Mouse (Mus musculus) thymus, adult 2 months (tissue): ENCODE results near the gene Epo. TPM values are rescaled to one million over a fixed set of nuclear protein-coding genes. Genes with fewer than 3 reads are reported as not detected.

ENCODE experiments used
- DNase-seq: peaks from one replicate; pipeline ENCODE4 v3.0.0; 2021
- H3K27ac ChIP-seq: fragments of 200-500 bp; 2 replicates; pipeline ENCODE4 v1.5.1; 2012; ENCODE audit warnings: low read length, control low read depth; ENCODE audit not compliant: control insufficient read depth, insufficient read depth
- H3K27me3 ChIP-seq: fragments of 200-500 bp; 2 replicates; pipeline ENCODE4 v1.6.1; 2012; ENCODE audit warnings: mild to moderate bottlenecking, low read length, moderate library complexity, mixed read lengths; ENCODE audit not compliant: control insufficient read depth, insufficient read depth
- H3K36me3 ChIP-seq: fragments of 200-500 bp; 2 replicates; pipeline ENCODE4 v1.6.1; 2012; ENCODE audit warnings: mild to moderate bottlenecking, low read length, moderate library complexity; ENCODE audit not compliant: control insufficient read depth, insufficient read depth
- H3K4me1 ChIP-seq: fragments of 200-500 bp; replicated peaks from 2 replicates; pipeline ENCODE4 v1.6.1; 2012; ENCODE audit warnings: low read length; ENCODE audit not compliant: control insufficient read depth, insufficient read depth
- H3K4me3 ChIP-seq: fragments of 200-500 bp; 2 replicates; pipeline ENCODE4 v1.5.1; 2012; ENCODE audit warnings: mild to moderate bottlenecking, low read length, control low read depth, moderate library complexity; ENCODE audit not compliant: control insufficient read depth, insufficient read depth
- CTCF ChIP-seq: fragments of 200-500 bp; IDR thresholded peaks from 2 replicates; pipeline ENCODE4 v1.5.1; 2012; ENCODE audit warnings: mild to moderate bottlenecking, control low read depth, low read length, moderate library complexity, borderline replicate concordance; ENCODE audit not compliant: control insufficient read depth, poor library complexity, insufficient read depth; ENCODE audit errors: extremely low read depth
- POLR2A ChIP-seq: fragments of 200-500 bp; IDR thresholded peaks from 2 replicates; pipeline ENCODE4 v1.6.1; 2012; ENCODE audit warnings: mild to moderate bottlenecking, low read length, control low read depth, moderate library complexity; ENCODE audit not compliant: control insufficient read depth, poor library complexity, insufficient read depth; ENCODE audit errors: extremely low read depth
- WGBS: fragments of 180-500 bp; shearing (Covaris S2); methylation state at CpG from one replicate; pipeline ENCODE4 v1.1.7; 2018; 5-methylcytosine and 5-hydroxymethylcytosine counted together
- polyA plus RNA-seq: library from polyadenylated mRNA; depleted of rRNA; stranded (reverse); fragments of >200 nt; gene quantifications from 2 replicates; pipeline ENCODE4 v1.2.3, GENCODE M21; 2012

Epo gene
- polyA plus RNA-seq, 1 experiment = not detected

DNA sequence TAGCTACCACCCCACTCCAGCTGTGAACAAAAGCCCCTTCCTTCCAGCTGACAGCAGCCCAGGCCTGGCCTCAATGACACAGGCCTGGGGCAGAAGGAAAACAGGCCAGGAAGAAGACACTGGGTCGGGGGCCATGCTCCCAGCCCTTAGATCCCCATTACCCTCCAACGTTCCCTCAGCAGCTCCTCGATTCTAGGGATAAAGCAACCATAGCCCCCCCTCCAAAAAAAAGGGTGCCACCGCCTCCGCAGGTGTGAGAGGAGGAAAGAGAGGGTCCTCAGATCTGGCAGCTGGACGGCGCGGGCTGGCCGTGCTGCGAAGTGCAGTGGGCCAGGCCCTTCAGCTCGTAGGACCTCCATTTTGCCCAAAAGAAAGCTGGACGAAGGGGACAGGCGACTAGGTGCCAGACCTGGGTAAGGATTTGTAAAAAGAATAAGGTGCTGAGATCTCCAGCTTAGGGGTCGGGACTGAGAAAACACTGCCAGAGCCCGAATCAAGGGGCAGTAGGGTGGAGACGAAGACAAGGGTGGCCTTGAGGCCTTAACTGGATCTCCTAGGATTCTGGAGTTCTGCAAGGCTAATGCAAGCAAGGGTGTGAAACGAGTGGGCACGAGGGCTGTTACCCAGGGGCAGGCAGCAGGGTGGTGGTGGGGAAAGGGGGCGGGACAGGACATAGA, 773 bp downstream of the Epo start:
- TF ChIP-seq POLR2A = no peak
- peak; percentile 38; the same call in 1 of the 2 replicates for TF ChIP-seq CTCF
- Histone ChIP-seq H3K36me3 (peaks cover 31% of the 10 kb centered on the region), H3K4me3 (peak overlapping the region; percentile 94), H3K4me1 (peaks cover 10% of the 10 kb centered on the region), H3K27ac (peak overlapping the region; percentile 80), H3K27me3 (no peaks in the 10 kb centered on the region)
- under 1% methylated on average over 19 of the region's 19 CpGs for WGBS
- no peak for DNase-seq

- H3K27ac ChIP-seq = peak overlapping the region; percentile 80
- H3K4me1 ChIP-seq = peaks cover 10% of the 10 kb centered on the region
- H3K4me3 ChIP-seq = peak overlapping the region; percentile 94
- TF ChIP-seq POLR2A (no peak), CTCF (no peak)
- DNase-seq = peak; percentile 59
- under 1% methylated on average over 51 of the region's 51 CpGs for WGBS
- H3K27me3 ChIP-seq = no peaks in the 10 kb centered on the region
- peaks cover 31% of the 10 kb centered on the region for H3K36me3 ChIP-seq
Observed at GRCm38 (mm10) chr5:137531414-137532130, 1.5 kb downstream of the Epo start.

- H3K36me3 ChIP-seq = peaks cover 32% of the 10 kb centered on the region
- WGBS = 15% methylated on average over 46 of the region's 46 CpGs
- no peak for DNase-seq
- peak overlapping the region; percentile 94 for H3K4me3 ChIP-seq
- peaks cover 10% of the 10 kb centered on the region for H3K4me1 ChIP-seq
- TF ChIP-seq POLR2A (no peak), CTCF (no peak)
- no peaks in the 10 kb centered on the region for H3K27me3 ChIP-seq
- no peak overlapping the region for H3K27ac ChIP-seq
Observed at GRCm38 (mm10) chr5:137530588-137531413, 2.2 kb downstream of the Epo start.

DNA sequence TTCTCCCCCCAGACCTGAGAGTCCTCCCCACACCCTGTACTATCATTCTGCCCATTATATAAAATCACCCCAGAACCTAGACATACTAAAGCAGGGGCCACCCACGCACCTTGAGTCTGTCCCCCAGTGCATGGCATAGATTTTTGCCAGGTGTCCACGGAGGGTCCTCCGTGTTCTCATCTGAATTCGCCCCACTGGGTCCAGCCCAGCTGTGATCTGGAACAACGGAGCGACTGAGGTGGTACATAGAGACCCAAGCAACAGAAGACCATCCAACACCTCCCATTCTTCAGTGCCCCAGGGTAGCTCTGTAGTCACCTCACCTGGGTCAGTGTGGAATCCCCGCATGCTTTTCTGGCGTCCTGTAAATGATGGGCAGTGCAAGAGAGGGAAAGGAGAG, 3.0 kb downstream of the Epo start:
- DNase-seq = no peak
- 94% methylated on average over 8 of the region's 8 CpGs for whole genome bisulfite sequencing
- no peak overlapping the region for H3K27ac ChIP-seq
- H3K4me3 ChIP-seq = peak overlapping the region; percentile 17; the same call in 1 of the 2 replicates
- no peak for TF ChIP-seq POLR2A
- TF ChIP-seq CTCF = no peak
- peaks cover 13% of the 10 kb centered on the region for H3K4me1 ChIP-seq
- H3K27me3 ChIP-seq = no peaks in the 10 kb centered on the region
- H3K36me3 ChIP-seq = peaks cover 39% of the 10 kb centered on the region

GRCm38 (mm10) chr5:137529221-137529995, 3.6 kb downstream of the Epo start:
- no peak overlapping the region for H3K27ac ChIP-seq
- WGBS = 87% methylated on average over 15 of the region's 15 CpGs
- H3K36me3 ChIP-seq = peaks cover 46% of the 10 kb centered on the region
- no peak for DNase-seq
- no peak overlapping the region for H3K4me3 ChIP-seq
- TF ChIP-seq POLR2A (no peak), CTCF (no peak)
- peaks cover 13% of the 10 kb centered on the region for H3K4me1 ChIP-seq
- H3K27me3 ChIP-seq = no peaks in the 10 kb centered on the region

GRCm38 (mm10) chr5:137528247-137528968, 4.6 kb downstream of the Epo start:
- TF ChIP-seq CTCF = no peak
- no peak for TF ChIP-seq POLR2A
- no peak overlapping the region for H3K4me3 ChIP-seq
- H3K4me1 ChIP-seq = peaks cover 13% of the 10 kb centered on the region
- peaks cover 56% of the 10 kb centered on the region for H3K36me3 ChIP-seq
- DNase-seq = no peak
- no peak overlapping the region for H3K27ac ChIP-seq
- H3K27me3 ChIP-seq = no peaks in the 10 kb centered on the region
- 92% methylated on average over 22 of the region's 22 CpGs for WGBS
